Mouse (Mus musculus) cortical plate, adult 2 months (tissue): ENCODE results near the gene Ndrg4.

ENCODE experiments used
- CTCF ChIP-seq: fragments of 200-500 bp; IDR thresholded peaks from 2 replicates; pipeline ENCODE4 v1.5.1; 2011; ENCODE audit warnings: mild to moderate bottlenecking, control low read depth, low read length; ENCODE audit not compliant: insufficient read depth; ENCODE audit errors: extremely low read depth
- POLR2A ChIP-seq: fragments of 200-500 bp; IDR thresholded peaks from 2 replicates; pipeline ENCODE4 v1.6.1; 2011; ENCODE audit warnings: mild to moderate bottlenecking, low read length, control low read depth; ENCODE audit not compliant: insufficient read depth; ENCODE audit errors: extremely low read depth

DNA sequence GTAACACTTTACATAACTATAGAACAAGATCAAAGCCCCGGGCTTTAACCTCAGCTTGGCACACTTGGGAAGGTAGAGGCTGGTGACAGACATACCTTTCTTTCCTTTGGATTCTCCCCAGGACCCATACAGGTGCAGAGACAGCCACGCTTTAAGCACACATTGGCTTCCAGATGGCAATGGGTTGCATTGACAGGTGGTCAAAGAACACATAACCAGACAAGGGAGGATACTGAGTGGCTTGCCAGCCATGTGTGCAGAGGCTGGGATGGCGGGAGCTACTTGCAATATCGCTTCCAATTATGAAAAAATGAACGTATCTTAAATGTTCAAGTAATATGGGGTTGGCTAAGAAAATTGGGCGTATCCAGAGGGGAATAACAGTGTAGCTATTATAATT lies 4.9 kb upstream of the Ndrg4 start:
- TF ChIP-seq CTCF (no peak), POLR2A (no peak)
